Mouse (Mus musculus): ENCODE data around the gene Tmem163.
A peak's percentile ranks its signal among the peaks of the same experiment; 100 is the strongest.

GRCm38 (mm10) chr1:127702187-127702586 lies 22.8 kb upstream of the Tmem163 start:
- peak; percentile 43 for TF ChIP-seq CTCF (IDR thresholded peaks at IDR 0.05; ENCODE audit: low read depth, low read length)
- no peak for TF ChIP-seq POLR2A (IDR thresholded peaks at IDR 0.05; ENCODE audit: extremely low read depth, insufficient read depth, low read length)
